Mouse (Mus musculus): ENCODE results near the gene Adora3.

GRCm38 (mm10) chr3:105870558-105870957 is at the start of gene Adora3, which contains the start of gene Tmigd3:
- no peak for TF ChIP-seq CTCF (conservative IDR thresholded peaks at IDR 0.05; ENCODE audit: insufficient read depth, insufficient read length, low read depth, low read length)
- TF ChIP-seq POLR2A (IDR thresholded peaks at IDR 0.05; ENCODE audit: low read depth, low read length): no peak
